Mouse (Mus musculus): ENCODE data around the gene Defb47. TPM values are rescaled to one million over a fixed set of nuclear protein-coding genes. Genes with fewer than 3 reads are reported as not detected.

Gene Defb47
- polyA plus RNA-seq (2012; rRNA removed) = not detected in 2 replicates

DNA sequence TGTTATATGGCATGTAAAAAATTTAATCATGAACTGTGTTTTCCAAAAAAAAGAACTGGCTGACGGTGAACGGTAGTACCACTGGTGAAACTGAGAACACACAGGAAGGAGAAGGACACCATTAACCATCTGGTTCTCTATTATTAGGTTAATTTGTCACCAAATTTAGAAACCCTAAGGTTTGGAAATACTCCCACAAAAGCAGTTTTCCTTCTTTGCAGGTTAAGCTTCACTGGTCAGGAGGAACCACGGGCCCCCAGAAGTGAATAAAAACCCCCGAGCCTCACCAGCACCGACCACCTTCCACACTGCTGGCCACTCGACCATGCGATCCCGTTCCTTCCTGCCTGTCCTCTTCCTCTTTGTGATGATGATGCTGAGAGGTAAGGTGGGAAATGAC lies at the start of gene Defb47:
Gene Defb47 (plus strand): TSS at position 301 of the 400 bp plus-strand sequence.
- TF ChIP-seq POLR2A (IDR thresholded peaks at IDR 0.05; ENCODE audit: borderline replicate concordance, extremely low read depth, low read depth, low read length) = no peak
- no peak for TF ChIP-seq CTCF (IDR thresholded peaks at IDR 0.05; ENCODE audit: insufficient read depth, low read length)
- Histone ChIP-seq H3K4me1 (ENCODE audit: control insufficient read depth, insufficient read depth, low read length) (no peaks in the 10 kb centered on the region), H3K4me3 (replicated peaks; ENCODE audit: extremely low read depth, low read depth, low read length) (no peak within 1 kb of the TSS)
- DNase-seq = no peak
- 71% methylated on average over 8 of the region's 8 CpGs for WGBS

DNA sequence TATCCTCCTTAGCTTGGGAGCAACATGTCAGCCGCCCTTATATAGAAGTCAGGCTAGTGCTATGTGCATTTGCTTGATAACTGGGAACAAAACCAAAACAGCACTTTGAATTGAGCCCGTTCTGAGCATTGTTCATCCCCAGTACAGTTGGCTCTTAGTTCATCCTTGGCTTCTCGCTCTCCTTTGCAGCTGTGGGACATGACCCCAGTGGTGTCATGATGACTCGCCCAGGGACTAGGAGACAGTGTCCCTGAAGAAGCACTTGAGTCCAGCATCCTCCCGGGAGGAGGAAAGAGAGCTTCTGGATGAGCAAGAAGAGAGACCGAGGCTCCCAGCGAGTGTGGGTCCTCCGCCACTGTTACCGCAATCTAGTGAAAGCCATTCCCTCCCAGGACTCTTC lies 41.8 kb upstream of the Defb47 start:
- no peak overlapping the region for H3K4me3 ChIP-seq (replicated peaks; ENCODE audit: extremely low read depth, low read depth, low read length)
- WGBS = 81% methylated on average over 9 of the region's 9 CpGs
- TF ChIP-seq POLR2A (IDR thresholded peaks at IDR 0.05; ENCODE audit: borderline replicate concordance, extremely low read depth, low read depth, low read length) = no peak
- TF ChIP-seq CTCF (IDR thresholded peaks at IDR 0.05; ENCODE audit: insufficient read depth, low read length) = no peak
- no peaks in the 10 kb centered on the region for H3K4me1 ChIP-seq (ENCODE audit: control insufficient read depth, insufficient read depth, low read length)
- DNase-seq = no peak

DNA sequence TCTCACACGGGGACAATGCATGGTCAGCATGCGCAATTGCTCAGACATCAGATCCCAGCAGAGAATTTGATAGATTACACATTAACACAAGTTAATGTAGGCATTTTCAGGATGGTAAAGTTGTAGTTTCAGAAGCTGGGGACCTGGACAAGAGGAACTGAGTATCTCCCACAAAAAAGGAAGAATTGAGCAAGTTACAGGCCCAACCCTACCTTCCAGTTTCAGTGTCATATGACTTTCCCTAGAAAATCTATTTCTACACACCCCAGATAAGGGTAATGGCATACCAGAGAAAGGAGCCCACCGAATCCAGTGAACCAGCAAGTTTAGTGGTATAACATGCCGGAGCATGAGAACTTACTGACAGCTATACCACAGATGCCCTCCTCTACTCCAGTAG lies 34.2 kb upstream of the Defb47 start:
- WGBS = 83% methylated on average over 4 of the region's 4 CpGs
- TF ChIP-seq CTCF (IDR thresholded peaks at IDR 0.05; ENCODE audit: insufficient read depth, low read length) = no peak
- no peak for DNase-seq

DNA sequence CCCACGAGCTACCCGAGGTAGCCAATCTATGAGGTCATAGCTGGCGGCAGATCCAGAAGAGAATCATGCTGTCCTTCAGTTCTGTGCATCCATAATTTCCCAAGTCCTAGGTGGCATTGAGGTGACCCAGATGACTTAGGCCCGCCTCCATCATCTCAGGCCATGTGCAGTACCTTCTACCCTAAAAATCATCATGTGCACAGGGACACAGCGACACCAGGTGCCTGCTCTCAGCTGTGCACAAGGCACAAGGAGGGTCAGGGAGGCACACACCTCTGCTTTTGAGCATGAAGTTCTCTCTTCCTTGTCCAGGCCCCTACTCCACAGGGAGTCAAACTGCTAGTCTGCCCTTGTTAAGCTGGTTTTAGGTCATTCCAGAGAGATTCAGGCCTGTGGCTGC lies 32.5 kb upstream of the Defb47 start:
- no peak overlapping the region for H3K4me3 ChIP-seq (replicated peaks; ENCODE audit: extremely low read depth, low read depth, low read length)
- no peaks in the 10 kb centered on the region for H3K4me1 ChIP-seq (ENCODE audit: control insufficient read depth, insufficient read depth, low read length)
- TF ChIP-seq CTCF (IDR thresholded peaks at IDR 0.05; ENCODE audit: insufficient read depth, low read length) = peak; percentile 48; the same call in 1 of the 2 replicates
- TF ChIP-seq POLR2A (IDR thresholded peaks at IDR 0.05; ENCODE audit: borderline replicate concordance, extremely low read depth, low read depth, low read length) = no peak
- no peak for DNase-seq
- 72% methylated on average over 5 of the region's 5 CpGs for WGBS

More for the DNA sequence above, 34.2 kb upstream of the Defb47 start:
- Histone ChIP-seq H3K4me1 (ENCODE audit: control insufficient read depth, insufficient read depth, low read length) (no peaks in the 10 kb centered on the region), H3K4me3 (replicated peaks; ENCODE audit: extremely low read depth, low read depth, low read length) (no peak overlapping the region)

DNA sequence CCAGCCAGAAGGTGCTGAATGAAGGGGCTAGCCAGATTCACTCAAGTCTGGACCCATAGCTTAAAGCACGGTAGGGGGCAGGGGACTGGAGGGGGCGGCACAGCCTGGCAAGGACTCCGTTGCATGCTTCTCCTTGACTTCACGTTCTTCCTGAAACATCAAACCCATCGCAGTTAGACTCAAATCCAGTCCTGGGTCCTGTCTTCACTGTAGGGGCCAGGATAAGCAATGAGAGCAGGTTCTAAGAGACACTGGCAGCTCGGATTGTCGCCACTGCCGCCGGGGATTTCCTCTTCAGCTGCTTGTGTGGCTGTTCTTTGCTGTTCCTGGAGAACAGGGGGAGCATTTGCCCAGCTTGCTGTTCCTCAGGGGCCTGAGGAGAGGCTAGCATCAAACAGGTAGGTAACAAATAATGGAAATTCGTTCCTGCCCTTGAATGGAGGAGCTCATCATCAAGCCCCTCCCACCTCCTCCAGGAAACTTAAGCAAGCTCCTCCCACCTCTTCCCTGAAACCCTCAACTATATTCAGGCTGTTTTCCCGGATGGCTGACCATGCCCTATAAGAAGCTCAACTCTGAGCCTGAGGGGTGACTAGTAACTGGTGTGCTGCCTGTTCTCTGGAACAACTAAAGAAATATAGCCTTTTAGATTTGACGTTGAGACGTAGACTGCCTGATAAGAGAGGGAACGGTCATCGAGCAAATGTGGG lies 31.9 kb upstream of the Defb47 start:
- TF ChIP-seq POLR2A (IDR thresholded peaks at IDR 0.05; ENCODE audit: borderline replicate concordance, extremely low read depth, low read depth, low read length) (no peak), CTCF (IDR thresholded peaks at IDR 0.05; ENCODE audit: insufficient read depth, low read length) (no peak)
- Histone ChIP-seq H3K4me1 (ENCODE audit: control insufficient read depth, insufficient read depth, low read length) (no peaks in the 10 kb centered on the region), H3K4me3 (replicated peaks; ENCODE audit: extremely low read depth, low read depth, low read length) (no peak overlapping the region)
- peak; percentile 11 for DNase-seq
- WGBS = 29% methylated on average over 15 of the region's 15 CpGs

DNA sequence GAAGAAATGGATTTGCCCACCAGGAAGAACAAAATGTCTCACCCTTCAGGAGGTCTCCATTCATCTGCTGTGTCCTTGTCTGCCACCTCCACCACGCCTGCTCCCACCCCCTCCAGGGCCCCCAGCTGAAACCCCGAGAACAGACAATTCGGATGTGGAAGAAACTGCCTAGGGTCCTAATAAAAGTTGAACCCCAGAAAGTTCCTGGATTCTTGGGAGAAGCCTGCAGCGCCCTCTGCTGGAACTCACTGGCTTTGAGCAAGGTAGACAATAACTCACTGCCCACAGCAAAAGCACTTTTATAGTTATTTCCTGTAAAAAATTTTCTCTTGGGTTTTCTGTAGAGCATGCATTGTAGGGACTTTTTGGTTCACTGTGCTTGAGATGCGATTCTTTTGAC lies 22.8 kb upstream of the Defb47 start:
- no peaks in the 10 kb centered on the region for H3K4me1 ChIP-seq (ENCODE audit: control insufficient read depth, insufficient read depth, low read length)
- peak; percentile 71 for DNase-seq
- TF ChIP-seq POLR2A (IDR thresholded peaks at IDR 0.05; ENCODE audit: borderline replicate concordance, extremely low read depth, low read depth, low read length) (no peak), CTCF (IDR thresholded peaks at IDR 0.05; ENCODE audit: insufficient read depth, low read length) (peak; percentile 74)
- 22% methylated on average over 5 of the region's 5 CpGs for WGBS
- no peak overlapping the region for H3K4me3 ChIP-seq (replicated peaks; ENCODE audit: extremely low read depth, low read depth, low read length)

DNA sequence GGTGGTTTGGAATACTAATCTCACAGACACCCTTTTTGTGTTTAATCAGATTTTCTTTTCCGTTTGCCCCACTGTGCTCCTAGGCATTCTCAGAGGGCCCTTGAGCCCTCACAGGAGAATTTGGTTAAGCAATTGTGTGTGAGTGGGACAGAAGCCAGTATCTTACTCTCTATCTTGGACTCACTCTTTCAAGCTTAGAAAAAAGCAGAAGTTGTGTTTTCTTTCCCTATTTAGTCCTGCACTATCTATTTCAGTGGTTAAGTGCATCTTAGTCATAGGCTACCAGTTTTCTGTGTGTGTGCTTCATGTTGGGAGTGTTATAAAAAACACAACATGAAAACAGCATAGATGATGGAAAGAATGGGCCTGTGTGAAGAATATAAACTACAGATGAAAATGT lies 18.1 kb upstream of the Defb47 start:
- H3K4me1 ChIP-seq (ENCODE audit: control insufficient read depth, insufficient read depth, low read length) = no peaks in the 10 kb centered on the region
- 53% methylated on average over 1 of the region's 1 CpGs for WGBS
- TF ChIP-seq POLR2A (IDR thresholded peaks at IDR 0.05; ENCODE audit: borderline replicate concordance, extremely low read depth, low read depth, low read length) (no peak), CTCF (IDR thresholded peaks at IDR 0.05; ENCODE audit: insufficient read depth, low read length) (no peak)
- H3K4me3 ChIP-seq (replicated peaks; ENCODE audit: extremely low read depth, low read depth, low read length) = no peak overlapping the region
- DNase-seq = no peak

DNA sequence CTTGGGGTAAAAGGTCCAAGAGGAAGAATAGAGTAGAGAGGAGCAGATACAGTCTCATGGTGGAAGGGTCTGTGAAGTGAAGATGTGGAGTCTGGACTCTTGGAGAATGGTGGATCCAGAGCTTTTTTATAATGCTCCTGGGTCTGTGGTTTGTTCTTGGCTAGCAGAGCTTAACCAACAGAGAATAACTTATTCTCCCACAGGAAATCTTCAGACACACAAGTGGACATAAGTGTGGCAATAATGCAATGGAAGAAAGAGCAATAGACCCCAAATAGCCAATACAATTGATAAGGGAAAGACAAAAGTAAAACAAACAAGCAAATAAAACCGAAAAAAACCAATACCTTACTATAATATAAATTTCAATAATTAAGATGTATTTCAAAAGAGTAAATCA lies 13.5 kb upstream of the Defb47 start, which contains the start of gene Defb48:
Gene Defb48 (minus strand): TSS at position 101 of the 400 bp plus-strand sequence.
- 54% methylated on average over 1 of the region's 1 CpGs for whole genome bisulfite sequencing
- Histone ChIP-seq H3K4me3 (replicated peaks; ENCODE audit: extremely low read depth, low read depth, low read length) (no peak within 1 kb of the TSS), H3K4me1 (ENCODE audit: control insufficient read depth, insufficient read depth, low read length) (no peaks in the 10 kb centered on the region)
- TF ChIP-seq CTCF (IDR thresholded peaks at IDR 0.05; ENCODE audit: insufficient read depth, low read length) (no peak), POLR2A (IDR thresholded peaks at IDR 0.05; ENCODE audit: borderline replicate concordance, extremely low read depth, low read depth, low read length) (no peak)
- no peak for DNase-seq

DNA sequence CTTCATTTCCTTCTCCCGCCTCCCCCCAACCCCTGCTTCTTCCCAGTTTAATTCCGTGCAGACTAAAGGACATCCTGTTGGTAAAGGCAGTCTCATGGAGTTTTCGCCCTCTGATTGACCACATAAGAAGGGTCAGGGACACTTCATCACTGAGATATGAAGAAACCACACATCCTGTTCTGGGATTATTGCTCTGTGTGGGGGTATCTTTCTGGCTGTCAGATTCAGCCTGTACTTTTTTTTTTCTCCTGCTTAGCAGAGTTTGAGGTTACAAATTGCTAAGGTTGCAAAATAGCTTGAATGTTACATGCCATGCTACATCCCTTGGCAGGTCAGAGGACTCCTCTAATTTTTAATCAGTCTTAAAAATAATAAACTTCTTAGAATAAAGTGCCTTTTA lies 6.6 kb upstream of the Defb47 start:
- no peak for DNase-seq
- 50% methylated on average over 3 of the region's 3 CpGs for WGBS
- TF ChIP-seq CTCF (IDR thresholded peaks at IDR 0.05; ENCODE audit: insufficient read depth, low read length) (no peak), POLR2A (IDR thresholded peaks at IDR 0.05; ENCODE audit: borderline replicate concordance, extremely low read depth, low read depth, low read length) (no peak)
- no peak overlapping the region for H3K4me3 ChIP-seq (replicated peaks; ENCODE audit: extremely low read depth, low read depth, low read length)
- H3K4me1 ChIP-seq (ENCODE audit: control insufficient read depth, insufficient read depth, low read length) = no peaks in the 10 kb centered on the region

DNA sequence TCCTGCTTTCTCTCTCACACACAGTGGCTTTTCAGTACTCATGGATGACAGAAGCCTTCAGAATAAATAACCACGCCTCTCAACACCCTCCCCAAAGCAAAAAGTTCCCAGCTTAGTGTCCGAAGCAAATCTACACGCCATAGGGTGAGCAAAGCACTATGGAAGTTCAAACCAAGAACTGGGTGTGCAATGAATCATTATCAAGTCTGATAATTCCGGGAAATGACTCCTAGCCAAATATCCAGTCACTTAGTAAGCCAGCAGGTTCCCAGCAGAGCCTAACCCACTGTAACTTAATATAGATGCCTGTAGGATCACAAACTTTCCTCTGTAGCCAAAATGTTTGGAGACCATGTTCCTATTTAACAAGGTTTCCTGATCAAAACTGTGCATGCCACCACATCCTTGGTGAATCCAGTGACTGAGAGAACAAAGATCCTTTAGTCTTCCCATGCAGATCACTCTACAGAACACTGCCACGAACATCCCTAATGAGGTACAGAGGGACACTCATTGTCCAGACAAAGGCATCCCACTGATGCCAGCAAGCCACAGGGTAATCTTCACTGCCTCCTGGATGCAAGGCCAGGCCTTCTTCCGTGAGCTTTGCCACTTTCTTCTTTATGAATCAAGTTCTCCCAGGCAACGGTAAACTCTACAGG lies 5.9 kb upstream of the Defb47 start:
- no peak for DNase-seq
- no peaks in the 10 kb centered on the region for H3K4me1 ChIP-seq (ENCODE audit: control insufficient read depth, insufficient read depth, low read length)
- TF ChIP-seq CTCF (IDR thresholded peaks at IDR 0.05; ENCODE audit: insufficient read depth, low read length) = no peak
- no peak for TF ChIP-seq POLR2A (IDR thresholded peaks at IDR 0.05; ENCODE audit: borderline replicate concordance, extremely low read depth, low read depth, low read length)
- WGBS = 80% methylated on average over 7 of the region's 7 CpGs
- H3K4me3 ChIP-seq (replicated peaks; ENCODE audit: extremely low read depth, low read depth, low read length) = no peak overlapping the region
